Mouse (Mus musculus) c-Kit-positive CD71-positive TER-119-negative erythroid progenitor cells, embryonic 14.5 days (primary cell): ENCODE data around the gene Pdzd9.
"Not testable (repeated sequence)": the region's sequence is repeated elsewhere in the genome, so short reads cannot be mapped to it uniquely, and the experiment has no call there.

Experiments
- DNase-seq: peaks from one replicate; pipeline ENCODE4 v3.0.0-alpha.2; 2013; ENCODE audit warnings: low read depth

Pdzd9 gene

DNA sequence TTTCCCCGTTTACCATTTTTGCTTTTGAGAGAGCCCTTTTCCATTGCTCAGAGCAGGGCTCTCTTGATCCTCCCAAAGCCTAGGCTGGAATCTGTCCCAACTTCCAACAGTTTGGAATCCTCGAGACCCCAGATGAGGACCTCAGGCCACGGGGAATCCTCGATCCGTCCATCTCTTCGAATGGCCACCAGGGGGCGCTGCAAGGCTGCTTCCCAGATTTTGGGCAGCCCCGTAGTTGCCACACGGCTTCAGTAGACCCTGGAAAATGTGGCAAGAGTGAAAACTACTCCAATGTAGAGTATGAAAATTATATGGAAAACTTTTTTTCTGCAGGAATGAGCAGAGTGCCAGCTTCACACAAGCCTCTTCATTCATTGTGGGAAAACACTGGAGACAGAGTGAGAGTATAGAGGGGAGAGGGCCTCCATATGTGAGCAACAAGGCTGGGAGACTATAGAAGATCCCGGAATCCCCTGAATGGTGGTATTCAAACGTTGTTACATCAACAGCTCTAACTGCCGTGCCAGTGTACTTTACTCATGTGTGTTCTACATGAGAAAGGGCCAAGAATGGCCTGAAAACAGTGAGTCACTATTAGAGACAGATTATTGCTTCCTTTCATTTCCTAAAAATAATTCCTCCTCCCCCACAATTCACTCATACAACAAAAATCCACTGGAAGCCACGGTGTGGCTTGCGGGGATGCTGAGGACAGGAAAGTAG, at the start of gene Pdzd9:
Gene Pdzd9 (minus strand): TSS at position 191 of the 723 bp plus-strand sequence.
- no peak for DNase-seq

DNA sequence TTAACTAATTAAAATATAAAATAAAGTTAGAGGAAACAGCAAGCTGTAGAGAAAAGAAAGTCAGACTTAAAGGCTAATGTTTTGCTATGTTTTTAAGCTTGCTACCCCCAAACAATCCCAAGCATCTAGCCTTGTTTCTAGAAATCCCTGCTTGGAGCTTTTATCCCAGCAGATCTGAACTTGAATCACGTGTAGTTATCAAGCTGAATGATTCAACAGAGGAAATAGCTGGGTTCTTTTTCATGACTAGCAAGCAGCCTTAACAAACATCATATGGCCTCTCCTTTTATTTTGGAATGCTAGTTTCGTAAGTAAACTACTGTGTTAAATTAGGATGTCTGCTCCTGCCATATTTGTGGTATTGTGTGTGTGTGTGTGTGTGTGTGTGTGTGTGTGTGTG, 47.1 kb upstream of the Pdzd9 start:
- DNase-seq: no peak

DNA sequence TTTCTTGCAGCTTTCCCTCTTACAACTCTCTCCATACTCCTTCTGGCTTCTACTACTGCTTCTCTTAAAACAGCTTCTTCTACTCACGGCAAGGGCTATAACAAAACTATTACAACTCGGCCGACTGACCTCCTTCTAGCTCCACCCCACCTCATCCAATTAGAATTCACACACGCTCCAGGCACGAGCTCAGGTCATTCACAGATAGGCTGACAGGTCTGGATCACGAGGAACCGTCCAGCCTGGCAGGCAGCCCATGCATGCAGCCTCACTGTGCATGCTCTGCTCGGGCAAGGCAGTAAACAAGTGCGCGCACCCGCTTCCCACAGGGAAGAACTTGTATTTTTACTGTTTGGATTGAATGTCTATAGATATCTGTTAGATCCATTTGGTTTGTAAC, 43.8 kb upstream of the Pdzd9 start:
- not testable (repeated sequence) for DNase-seq

DNA sequence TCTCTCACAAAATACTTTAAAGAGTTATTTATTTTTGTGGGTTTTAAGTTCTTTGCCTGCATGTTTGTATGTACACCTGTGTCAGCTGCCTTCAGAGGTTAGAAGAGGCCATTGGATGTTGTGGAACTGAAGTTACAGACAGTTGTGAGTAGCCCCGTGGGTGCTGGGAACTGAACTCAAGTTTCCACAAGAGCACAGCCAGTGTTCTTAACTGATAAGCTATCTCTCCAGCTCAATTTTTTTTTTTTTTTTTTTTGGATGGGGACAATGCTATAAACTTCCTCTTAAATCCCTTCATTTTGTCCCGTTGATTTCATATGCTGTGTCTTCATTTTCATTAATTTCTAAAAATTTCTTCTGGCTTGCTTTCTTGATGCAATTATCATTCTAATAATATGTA, 43.1 kb upstream of the Pdzd9 start:
- DNase-seq: no peak

DNA sequence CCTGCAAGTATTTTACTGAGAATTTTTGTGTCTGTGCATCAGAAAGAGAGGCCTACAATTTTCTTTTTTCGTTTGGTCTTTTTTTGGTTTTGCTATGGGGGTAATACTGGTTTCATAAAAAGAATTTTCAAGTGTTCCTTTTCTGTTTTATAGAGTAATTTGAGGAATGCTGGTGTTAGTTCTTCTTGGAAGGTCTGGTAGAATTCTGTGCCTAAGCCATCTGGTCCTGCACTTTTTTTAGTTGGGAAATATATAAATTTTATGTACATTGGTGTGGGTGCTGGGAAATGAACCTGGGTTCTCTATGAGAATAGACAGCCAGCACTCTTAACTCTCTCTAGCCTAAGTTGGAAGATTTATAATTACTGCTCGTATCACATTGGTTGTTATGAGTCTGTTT, 41.9 kb upstream of the Pdzd9 start:
- DNase-seq: no peak

DNA sequence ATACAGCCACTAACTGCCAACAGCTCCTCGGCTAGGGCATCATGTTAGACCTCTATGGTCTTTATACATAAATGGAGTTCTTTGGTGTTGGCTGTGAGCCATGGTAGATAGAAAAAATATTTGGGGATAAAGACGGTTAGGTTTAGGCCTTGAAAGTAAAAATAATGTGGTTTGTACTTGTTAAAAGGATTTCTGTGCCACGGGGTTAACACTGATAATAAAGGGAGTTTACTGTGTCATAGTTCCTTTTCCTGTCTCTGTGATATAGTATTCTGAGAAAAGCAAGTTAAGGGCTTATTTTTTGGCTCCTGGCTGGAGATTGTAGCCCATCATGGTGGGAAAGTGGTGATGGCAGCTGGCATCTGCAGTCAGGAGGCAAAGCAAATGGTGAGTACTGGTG, 33.7 kb upstream of the Pdzd9 start:
- no peak for DNase-seq

DNA sequence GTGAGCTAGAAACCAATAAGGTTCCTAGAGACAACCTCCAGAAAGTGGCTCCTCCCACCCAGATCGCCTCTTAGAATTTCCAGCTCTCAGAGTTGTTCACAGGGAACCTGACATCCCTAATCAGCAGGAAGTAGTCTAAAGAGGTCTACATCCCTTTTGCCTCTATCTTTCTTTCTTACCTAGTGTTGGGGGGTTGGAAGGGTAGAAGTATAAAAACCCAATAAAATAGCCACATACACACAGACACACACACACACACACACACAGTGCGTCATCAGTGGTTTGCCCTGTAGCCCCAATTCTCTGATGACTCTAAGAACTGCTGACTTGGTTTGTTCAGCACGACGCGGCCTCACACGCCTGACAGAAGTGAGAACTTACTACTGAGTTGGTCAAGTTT, 29.4 kb upstream of the Pdzd9 start:
- no peak for DNase-seq

DNA sequence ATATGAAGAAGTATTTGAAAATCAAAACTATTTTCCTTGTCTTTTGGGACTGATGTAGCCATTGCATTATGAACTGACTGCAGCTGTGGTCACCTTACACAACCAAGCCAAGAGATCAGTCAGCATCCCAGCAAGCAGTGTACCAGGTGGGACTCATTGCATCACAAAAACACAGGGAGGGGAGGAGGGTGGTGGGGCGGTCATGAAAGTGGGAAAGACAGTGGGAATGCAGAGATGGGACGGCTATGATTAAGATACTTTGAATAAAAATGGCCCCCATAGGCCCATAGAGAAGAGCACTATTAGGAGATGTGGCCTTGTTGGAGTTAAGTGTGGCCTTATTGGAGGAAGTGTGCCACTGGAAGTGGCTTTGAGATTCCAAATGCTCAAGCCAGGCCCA, 26.2 kb upstream of the Pdzd9 start:
- no peak for DNase-seq

DNA sequence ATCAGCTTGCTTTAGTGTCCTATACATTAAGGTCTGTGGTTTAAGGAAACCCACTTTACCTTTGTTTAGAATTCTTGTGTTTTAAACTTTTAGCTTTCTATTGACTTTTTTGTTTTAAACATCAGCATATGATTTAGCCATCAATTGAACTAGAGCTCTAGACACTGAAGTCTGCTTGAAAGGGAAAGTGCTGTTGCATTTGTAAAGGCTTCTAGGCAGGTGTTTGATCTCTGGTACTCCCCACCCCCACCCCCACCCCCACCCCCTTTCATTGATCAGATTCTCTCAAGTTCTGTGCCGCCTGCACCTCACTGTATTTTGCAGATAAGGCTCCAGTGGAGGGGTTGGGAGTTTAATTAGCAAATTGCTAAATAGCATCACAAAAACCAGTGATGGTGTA, 25.5 kb upstream of the Pdzd9 start:
- no peak for DNase-seq

DNA sequence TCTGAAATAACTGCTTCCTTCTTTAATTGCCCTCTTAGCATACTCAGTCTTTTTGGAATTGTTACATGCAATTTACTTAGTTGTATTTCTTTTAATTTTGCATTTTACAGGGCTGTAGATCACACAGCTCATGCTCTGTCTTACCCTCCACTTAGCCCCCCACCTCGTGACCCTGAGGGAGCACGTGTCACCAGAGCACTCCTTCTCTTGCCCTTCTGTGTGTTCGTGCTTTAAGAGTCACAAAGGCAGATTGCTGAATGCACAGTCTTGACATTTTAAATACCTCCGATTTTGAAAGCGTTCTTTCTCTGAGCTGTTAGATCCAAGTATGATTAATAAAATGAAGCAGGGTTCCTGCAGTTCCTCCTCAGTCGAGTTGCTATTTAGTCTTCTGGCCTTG, 25.1 kb upstream of the Pdzd9 start:
- DNase-seq: no peak

DNA sequence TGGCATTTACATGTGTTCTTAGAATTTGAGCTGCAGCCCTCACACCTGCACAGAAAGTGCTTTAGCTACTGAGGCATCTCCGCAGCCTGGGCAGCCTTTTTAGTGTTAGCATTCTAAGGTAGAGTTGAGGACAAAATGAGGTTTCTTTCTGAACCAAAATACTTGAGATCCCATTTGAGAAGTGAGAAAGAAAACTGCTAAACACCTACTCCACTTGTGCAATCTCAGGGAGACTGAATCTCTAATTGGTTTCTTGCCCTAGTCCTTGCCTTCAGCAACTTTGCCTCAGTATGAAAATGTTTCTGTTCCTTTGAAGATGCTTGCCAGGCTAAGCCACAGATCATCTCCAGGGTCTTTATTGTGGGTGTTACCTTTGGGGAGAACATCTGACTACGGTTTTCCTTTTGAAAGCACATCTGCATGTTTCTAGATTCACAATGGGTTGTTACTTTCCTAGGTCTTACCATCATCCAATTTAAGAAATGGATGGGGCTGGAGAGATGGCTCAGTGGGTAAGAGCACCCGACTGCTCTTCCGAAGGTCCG, 23.8 kb upstream of the Pdzd9 start:
- no peak for DNase-seq

DNA sequence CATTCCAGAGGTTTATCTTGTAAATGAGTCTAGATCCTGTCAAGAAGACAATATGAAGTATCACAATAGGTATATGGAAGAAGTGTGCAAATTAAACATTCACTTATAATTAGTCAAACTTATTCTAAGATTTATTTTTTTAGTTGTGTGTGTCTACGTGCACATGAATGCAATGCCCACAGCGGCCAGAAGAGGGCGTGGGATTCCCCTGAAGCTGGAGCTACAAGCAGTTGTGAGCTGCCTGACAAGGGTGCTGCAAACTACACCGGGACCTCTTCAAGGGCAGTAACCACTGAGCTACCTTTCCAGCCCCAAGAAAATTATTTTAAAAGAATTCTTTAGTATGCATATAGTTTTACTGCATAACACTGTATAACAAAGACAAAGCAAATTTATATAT, 20.5 kb upstream of the Pdzd9 start:
- no peak for DNase-seq

DNA sequence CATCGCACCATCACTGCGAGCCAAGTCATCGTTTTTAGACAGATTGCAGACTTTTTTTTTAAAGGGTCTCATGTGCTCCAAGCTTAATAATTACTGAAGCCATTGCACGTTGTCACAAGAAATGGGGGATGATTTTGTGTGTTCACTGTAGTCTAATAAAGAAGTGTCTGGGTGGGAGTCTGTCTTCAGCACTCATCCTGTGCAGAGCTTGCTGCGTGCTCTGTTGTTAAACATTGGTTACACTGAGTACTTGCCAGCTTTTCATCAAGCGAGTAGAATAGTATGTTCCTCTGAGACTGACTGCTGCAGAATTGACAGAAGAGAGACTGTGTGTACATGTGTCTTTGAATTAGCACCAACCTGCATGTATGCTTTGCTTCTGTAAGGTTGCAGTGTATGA, 15.1 kb upstream of the Pdzd9 start:
- no peak for DNase-seq

DNA sequence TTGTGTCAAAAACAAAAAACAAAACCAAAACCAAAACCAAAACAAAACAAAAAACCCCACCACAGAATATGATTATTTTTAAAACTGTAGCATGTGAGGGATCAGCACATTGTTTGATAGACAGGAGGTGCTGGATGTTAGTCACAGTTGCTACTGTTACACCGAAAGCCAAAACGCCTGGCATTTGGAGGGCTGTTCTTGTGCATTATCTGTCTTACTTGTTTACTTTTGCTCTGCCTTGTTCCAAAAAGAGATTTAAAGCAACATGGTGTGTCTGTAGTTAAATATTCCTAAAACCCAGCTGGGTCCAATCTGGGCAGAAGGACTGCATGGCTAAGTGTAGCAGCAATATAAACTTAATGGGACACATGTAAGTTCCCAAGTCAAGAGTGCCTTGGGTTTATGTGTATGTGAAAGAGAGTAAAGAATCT, 14.6 kb upstream of the Pdzd9 start:
- no peak for DNase-seq

DNA sequence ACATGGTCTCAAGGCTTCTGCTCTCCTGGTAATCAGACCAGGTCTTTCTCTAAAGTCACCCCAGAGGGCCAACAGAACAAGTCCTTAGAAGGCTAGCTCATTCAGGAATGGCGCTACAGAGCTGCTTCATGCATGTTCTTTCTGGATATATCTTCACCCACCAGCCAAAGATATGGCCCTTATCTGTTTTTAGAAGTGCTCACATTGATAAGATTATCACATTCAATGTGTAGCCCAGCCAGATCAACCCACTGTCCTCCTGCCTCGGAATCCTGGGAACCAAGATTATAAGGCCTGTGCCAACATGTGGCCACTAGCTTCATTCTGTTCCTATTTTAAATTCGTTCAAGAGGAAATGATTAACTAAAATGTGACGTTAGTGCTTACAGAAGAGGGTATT, 11.9 kb upstream of the Pdzd9 start:
- no peak for DNase-seq

DNA sequence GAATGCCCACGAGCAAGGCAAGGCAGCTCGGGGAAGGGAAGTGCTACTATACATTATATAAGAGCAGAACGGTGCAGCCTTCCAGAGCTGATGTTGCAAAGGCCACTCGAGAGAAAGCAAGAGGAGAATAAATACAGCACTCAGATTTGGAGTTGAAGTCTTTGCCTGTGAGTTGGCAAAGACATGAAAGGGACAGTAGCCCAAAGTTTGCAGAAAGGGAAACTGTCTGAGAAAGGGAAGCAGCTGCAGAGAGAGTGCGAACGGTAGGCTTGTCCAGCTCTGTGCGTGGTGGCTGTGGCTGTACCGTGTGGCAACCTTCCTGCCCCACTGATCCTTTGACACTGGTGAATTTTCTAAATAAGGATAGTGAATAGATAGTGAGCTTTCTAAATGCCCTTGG, 8.9 kb upstream of the Pdzd9 start:
- no peak for DNase-seq

DNA sequence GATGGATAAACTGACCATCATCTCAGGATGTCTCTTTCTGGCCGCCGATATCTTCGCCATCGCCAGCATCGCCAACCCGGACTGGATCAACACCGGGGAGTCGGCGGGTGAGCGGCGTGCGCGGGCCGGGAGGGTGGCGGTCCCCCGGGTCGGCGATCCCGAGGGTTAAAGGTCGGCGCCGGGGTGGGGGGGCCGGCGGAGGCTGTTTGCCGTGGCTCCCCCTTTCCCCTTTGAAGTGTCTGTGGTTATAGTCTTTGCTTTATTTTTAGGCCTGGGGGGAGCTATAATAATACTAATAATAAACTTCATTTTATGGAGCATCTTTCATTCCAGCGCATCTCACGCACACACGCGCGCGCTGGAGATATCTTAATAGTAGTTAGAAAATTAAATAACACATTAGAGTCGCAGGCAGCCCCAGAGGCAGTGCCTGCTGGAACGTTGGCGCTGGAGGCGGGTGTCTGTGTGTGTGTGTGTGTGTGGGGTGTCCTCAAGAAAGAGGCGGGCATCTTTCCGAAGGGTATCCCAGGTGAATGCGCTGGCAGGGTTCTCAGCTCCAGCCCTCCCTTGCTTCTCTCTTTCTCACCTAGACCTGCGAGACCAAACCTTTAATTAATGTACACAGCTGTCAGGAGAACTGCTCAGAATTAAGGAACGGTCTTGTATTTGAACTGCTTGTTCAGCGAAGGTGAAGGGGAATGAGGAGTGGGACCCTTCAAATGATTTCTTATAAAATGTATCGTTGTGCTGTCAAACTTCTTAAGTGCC, 7.8 kb upstream of the Pdzd9 start:
- DNase-seq: no peak

DNA sequence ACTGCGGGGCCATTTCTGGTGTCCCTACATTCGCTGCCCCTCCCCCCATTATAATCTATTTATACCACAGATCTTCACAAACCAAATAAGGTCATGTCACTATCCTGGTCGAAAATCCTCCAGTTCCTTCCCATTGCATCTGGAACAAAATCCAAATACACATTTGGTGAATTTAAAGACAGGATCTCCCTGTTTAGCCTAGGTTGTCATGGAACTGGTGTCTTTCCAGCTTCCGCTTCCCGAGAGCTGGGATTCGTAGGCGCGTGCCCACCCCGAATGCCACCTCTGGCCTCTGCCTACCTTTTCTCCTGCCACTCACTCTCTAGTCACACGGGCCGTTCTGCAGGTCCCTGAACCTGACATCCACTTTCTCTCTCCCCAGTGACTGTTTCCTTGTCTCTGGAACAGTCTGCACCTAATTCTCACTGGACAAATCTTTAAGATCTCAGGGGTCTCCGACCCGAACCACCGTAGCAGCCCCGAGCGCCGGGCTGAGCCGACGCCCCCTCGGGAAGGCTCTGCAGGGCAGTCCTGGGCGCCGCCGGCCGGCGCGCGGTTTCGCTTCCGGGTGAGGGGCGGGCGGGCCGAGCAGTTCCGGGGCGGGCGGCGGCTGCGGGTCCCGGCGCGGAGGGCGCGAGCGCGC, 7.0 kb upstream of the Pdzd9 start, which contains the start of gene Mosmo:
Gene Mosmo (plus strand): TSS at position 618 of the 643 bp plus-strand sequence.
- no peak for DNase-seq

DNA sequence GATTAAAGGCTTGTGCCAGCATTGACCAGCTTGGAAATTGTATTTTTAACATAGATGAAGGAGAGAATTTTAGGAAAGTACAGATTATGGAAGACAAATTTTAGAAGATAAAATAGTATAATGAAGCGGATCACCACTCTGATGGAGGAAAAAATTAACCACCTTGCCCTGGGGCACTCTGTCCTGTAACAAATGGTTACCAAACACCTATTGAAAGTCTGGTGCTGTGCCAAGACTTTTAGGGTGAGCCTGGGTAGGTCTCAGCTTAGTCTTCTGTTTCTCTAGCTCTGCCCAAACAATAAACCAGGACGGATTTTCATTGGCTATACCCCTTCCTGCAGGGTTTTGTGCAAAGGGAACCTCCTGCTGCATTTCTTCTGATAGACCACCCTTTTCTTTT, 1.1 kb upstream of the Pdzd9 start:
- no peak for DNase-seq

DNA sequence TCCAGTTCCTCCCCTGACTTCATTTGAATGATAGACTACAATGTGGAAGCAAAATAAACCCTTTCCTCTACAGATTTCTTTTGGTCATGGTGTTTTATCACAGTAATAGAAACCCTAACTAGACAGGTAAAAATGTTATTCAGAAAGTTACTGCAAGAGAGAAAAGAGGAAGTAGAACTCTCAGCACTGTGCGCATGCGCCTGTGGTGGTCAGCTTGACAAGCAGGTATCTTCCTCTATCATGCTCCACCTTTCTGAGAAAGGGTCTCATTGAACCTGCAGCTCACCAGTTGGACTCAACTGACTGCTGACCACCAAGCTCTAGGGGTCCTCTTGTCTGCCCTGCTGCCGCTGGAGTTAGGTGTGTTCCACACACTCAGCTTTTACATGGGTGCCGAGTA, 8.1 kb downstream of the Pdzd9 start:
- DNase-seq: no peak

DNA sequence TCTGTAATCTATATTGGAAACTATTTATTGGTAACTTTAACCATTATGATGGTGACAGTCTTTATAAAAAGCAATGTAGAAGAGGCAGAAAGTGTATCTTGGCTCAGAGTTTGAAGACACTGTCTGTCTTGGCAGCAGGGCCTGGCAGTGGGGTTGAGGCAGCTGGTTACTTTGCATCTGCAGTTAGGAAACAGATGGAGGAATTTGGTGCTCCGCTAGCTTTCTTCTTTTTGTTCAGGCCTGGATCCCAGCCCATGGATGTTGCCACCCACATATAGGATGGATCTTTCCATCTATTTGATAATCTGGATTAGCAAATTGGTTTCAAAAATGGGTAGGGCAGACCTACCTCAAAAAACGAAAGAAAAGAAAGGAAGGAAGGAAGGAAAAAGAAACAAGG, 22.3 kb downstream of the Pdzd9 start:
- no peak for DNase-seq

DNA sequence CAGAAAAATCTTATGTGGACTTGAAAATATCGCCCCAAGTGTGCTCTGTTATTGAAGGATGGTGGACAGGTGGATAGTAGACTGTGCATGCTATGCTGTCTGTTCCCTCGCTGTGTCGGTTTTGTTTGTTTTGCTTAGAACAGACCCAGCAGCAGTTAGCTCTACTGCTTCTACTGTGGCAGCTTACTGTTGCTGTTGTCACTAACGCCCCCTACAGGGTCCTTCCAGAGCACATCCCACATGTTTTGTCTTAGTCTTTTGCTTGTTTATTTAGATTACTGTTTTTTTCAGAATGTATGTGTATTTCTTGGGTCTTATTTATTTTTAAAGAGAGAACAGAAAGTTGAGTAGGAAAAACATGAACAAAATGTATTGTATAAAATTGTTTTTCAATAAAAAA, 26.9 kb downstream of the Pdzd9 start:
- no peak for DNase-seq

DNA sequence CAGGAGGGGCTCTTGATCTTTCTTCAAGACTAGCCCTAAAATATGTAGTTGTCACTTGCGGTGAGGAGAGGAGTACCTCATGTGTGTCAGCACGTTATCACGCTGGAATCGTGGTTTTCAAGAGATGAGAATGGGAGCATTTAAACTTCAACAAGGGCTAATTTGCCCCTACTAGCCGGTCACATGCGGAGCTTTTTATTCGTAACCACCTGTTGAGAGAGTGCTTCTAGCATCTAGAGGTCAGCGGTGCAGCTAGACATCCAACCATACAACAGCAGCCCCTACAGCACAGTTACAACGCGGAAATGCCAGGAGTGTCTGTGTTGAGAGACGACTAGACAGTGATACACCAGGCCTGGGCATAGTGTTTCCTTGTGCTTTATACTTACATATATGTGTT, 34.3 kb downstream of the Pdzd9 start:
- no peak for DNase-seq
